Mouse (Mus musculus): ENCODE measurements at regions not wholly inside any gene's neighbourhood (a gene's known extent, or its start where the extent isn't known, plus 50 kb on each side); places are given as distances from the start of the nearest gene placed in this dataset.
A peak's percentile ranks its signal among the peaks of the same experiment; 100 is the strongest.

- no peak overlapping the region for H3K9ac ChIP-seq (replicated peaks)
- no peak overlapping the region for H3K4me2 ChIP-seq (replicated peaks)
- ATAC-seq: no peak
- no peaks in the 10 kb centered on the region for H3K27me3 ChIP-seq
- 73% methylated on average over 5 of the region's 5 CpGs for WGBS
- H3K36me3 ChIP-seq: no peaks in the 10 kb centered on the region
- no peak overlapping the region for H3K27ac ChIP-seq
- no peaks in the 10 kb centered on the region for H3K4me1 ChIP-seq (replicated peaks)
- no peaks in the 10 kb centered on the region for H3K9me3 ChIP-seq
- H3K4me3 ChIP-seq (replicated peaks): no peak overlapping the region
These were observed 136.0 kb downstream of the Ets2 start for GRCm38 (mm10) chr16:95837723-95838477.

- Histone ChIP-seq H3K4me2 (replicated peaks) (no peak overlapping the region), H3K27ac (no peak overlapping the region), H3K27me3 (no peaks in the 10 kb centered on the region), H3K9me3 (no peaks in the 10 kb centered on the region), H3K4me1 (replicated peaks) (peaks cover 13% of the 10 kb centered on the region), H3K9ac (replicated peaks) (no peak overlapping the region), H3K36me3 (no peaks in the 10 kb centered on the region), H3K4me3 (replicated peaks) (no peak overlapping the region)
- 97% methylated on average over 1 of the region's 1 CpGs for WGBS
- no peak for ATAC-seq
These were observed 134.1 kb downstream of the Ets2 start for GRCm38 (mm10) chr16:95835941-95836340.

- H3K27me3 ChIP-seq: no peaks in the 10 kb centered on the region
- no peak overlapping the region for H3K4me2 ChIP-seq (replicated peaks)
- 69% methylated on average over 11 of the region's 11 CpGs for WGBS
- ATAC-seq: no peak
- H3K27ac ChIP-seq: no peak overlapping the region
- no peak overlapping the region for H3K4me3 ChIP-seq (replicated peaks)
- H3K9me3 ChIP-seq: no peaks in the 10 kb centered on the region
- H3K4me1 ChIP-seq (replicated peaks): peaks cover 13% of the 10 kb centered on the region
- no peak overlapping the region for H3K9ac ChIP-seq (replicated peaks)
- no peaks in the 10 kb centered on the region for H3K36me3 ChIP-seq
These were observed 132.8 kb downstream of the Ets2 start for GRCm38 (mm10) chr16:95834556-95835288.

DNA sequence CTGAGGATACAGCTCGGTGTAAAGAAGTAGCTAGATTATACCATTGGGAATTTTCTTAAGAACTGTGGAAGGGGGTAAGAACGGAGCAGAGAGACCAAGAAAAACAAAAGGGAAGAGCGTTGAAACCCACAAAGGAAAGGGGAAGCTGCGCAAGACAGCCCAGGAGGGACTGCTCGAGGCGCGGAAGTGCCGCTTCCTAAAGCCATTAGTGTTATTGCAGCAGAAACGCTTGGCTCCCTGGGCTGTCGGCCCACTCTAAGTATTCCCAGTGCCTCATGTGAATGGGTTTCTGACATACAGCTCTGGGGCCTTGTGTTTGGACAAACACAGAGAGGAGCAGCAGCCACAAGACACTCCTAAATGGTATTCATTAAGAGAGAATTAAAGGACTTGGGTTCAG, 131.6 kb downstream of the Ets2 start:
- Histone ChIP-seq H3K9me3 (no peaks in the 10 kb centered on the region), H3K27ac (no peak overlapping the region), H3K9ac (replicated peaks) (no peak overlapping the region), H3K4me1 (replicated peaks) (peaks cover 13% of the 10 kb centered on the region), H3K27me3 (no peaks in the 10 kb centered on the region), H3K36me3 (no peaks in the 10 kb centered on the region), H3K4me3 (replicated peaks) (no peak overlapping the region), H3K4me2 (replicated peaks) (no peak overlapping the region)
- 81% methylated on average over 10 of the region's 10 CpGs for WGBS
- no peak for ATAC-seq

DNA sequence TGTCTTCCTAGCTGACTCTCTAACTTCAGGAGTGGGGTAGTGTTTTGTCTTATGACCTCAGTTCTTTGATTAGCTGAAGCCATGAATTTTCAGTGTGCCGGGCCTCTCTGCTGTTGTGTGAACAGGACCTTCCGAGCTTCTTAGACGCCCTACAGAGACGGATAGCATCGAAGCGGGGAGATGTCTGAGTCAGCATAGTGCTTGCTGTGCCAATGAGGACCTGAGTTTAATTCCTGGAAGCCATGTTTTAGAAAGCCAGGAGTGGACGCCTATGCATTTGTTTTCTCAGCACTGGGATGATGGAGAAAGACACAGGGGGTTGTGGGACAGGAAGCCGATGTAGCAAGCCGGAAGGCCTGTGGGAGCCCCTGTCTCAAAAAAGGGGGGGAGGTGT, 130.5 kb downstream of the Ets2 start:
- Histone ChIP-seq H3K27me3 (no peaks in the 10 kb centered on the region), H3K4me3 (replicated peaks) (no peak overlapping the region), H3K4me1 (replicated peaks) (peaks cover 13% of the 10 kb centered on the region), H3K9ac (replicated peaks) (no peak overlapping the region), H3K27ac (peak overlapping the region; percentile 52; the same call in 1 of the 2 replicates), H3K36me3 (no peaks in the 10 kb centered on the region), H3K4me2 (replicated peaks) (no peak overlapping the region), H3K9me3 (no peaks in the 10 kb centered on the region)
- ATAC-seq: peak; percentile 32; the same call in 1 of the 2 replicates
- 65% methylated on average over 9 of the region's 9 CpGs for WGBS

GRCm38 (mm10) chr16:95831566-95832345, 129.9 kb downstream of the Ets2 start:
- Histone ChIP-seq H3K9me3 (no peaks in the 10 kb centered on the region), H3K36me3 (no peaks in the 10 kb centered on the region), H3K27me3 (no peaks in the 10 kb centered on the region), H3K4me2 (replicated peaks) (no peak overlapping the region), H3K27ac (peak overlapping the region; percentile 52), H3K4me3 (replicated peaks) (no peak overlapping the region), H3K9ac (replicated peaks) (no peak overlapping the region), H3K4me1 (replicated peaks) (peaks cover 13% of the 10 kb centered on the region)
- 50% methylated on average over 11 of the region's 11 CpGs for whole genome bisulfite sequencing
- ATAC-seq: peak; percentile 76

GRCm38 (mm10) chr16:95827402-95827737, 125.5 kb downstream of the Ets2 start:
- Histone ChIP-seq H3K4me2 (replicated peaks) (no peak overlapping the region), H3K27ac (no peak overlapping the region), H3K36me3 (no peaks in the 10 kb centered on the region), H3K4me3 (replicated peaks) (no peak overlapping the region), H3K27me3 (no peaks in the 10 kb centered on the region), H3K9me3 (no peaks in the 10 kb centered on the region), H3K9ac (replicated peaks) (no peak overlapping the region), H3K4me1 (replicated peaks) (peaks cover 23% of the 10 kb centered on the region)
- 85% methylated on average over 6 of the region's 6 CpGs for WGBS
- no peak for ATAC-seq

DNA sequence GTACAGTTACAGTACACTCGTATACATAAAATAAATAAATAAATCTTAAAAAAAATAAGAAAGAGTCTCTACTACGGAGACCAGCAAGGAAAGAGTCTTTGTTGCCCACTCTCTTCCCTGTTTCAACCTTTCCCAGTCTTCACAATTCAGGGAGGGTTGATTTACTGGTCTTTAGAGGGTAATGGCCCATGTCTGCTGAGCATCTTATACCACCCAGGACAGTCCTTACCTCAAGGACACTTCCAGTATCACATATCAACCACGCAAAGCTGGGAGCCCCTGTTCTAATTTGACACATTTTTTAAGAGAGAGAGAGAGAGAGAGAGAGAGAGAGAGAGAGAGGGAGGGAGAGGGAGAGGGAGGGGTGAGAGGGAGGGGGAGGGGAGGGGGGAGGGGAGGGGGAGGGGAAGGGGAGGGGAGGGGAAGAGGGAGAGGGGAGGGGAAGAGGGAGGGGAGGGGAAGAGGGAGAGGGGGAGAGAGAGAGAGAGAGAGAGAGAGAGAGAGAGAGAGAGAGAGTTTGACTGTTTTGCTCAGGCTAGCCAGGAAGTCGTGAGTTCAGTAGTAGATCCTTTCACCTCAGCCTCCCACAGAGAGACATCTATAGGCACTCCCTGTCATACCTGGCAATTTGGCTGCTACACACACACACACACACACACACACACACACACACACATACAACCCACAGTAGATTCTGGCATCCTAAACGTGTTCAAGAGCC, 125.0 kb downstream of the Ets2 start:
- no peak overlapping the region for H3K27ac ChIP-seq
- 79% methylated on average over 5 of the region's 5 CpGs for WGBS

DNA sequence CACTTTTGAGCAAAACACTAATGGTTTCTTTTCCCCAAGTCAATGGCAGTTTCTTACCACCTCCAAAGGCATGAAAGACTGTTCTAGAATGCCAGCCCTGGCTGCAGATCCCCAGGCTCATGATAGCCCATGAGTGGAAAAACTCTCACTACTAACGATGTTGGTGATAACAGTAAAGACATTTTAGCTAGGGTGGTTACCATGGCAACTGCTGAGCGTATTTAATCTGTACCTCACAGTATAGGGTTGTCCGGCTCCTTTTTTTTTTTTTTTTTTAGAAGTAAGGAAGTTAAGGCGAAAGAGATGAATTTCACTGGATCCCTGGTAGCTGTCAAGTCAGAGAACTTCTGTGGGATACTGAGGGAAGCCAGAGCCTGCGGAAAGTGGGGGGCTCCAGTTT, 123.8 kb downstream of the Ets2 start:
- 55% methylated on average over 5 of the region's 5 CpGs for WGBS
- Histone ChIP-seq H3K9me3 (no peaks in the 10 kb centered on the region), H3K27me3 (no peaks in the 10 kb centered on the region), H3K4me3 (replicated peaks) (no peak overlapping the region), H3K4me2 (replicated peaks) (no peak overlapping the region), H3K27ac (no peak overlapping the region), H3K4me1 (replicated peaks) (peaks cover 11% of the 10 kb centered on the region), H3K9ac (replicated peaks) (no peak overlapping the region), H3K36me3 (no peaks in the 10 kb centered on the region)
- no peak for ATAC-seq

More for the DNA sequence above, 125.0 kb downstream of the Ets2 start:
- H3K27me3 ChIP-seq: no peaks in the 10 kb centered on the region
- no peak overlapping the region for H3K4me3 ChIP-seq (replicated peaks)
- no peaks in the 10 kb centered on the region for H3K36me3 ChIP-seq
- peaks cover 18% of the 10 kb centered on the region for H3K4me1 ChIP-seq (replicated peaks)
- H3K9ac ChIP-seq (replicated peaks): no peak overlapping the region
- no peak overlapping the region for H3K4me2 ChIP-seq (replicated peaks)
- no peaks in the 10 kb centered on the region for H3K9me3 ChIP-seq
- no peak for ATAC-seq

- 43% methylated on average over 7 of the region's 7 CpGs for WGBS
- Histone ChIP-seq H3K4me2 (replicated peaks) (no peak overlapping the region), H3K27ac (no peak overlapping the region), H3K9me3 (no peaks in the 10 kb centered on the region), H3K9ac (replicated peaks) (no peak overlapping the region), H3K36me3 (no peaks in the 10 kb centered on the region), H3K27me3 (no peaks in the 10 kb centered on the region), H3K4me3 (replicated peaks) (no peak overlapping the region), H3K4me1 (replicated peaks) (peaks cover 11% of the 10 kb centered on the region)
- peak; percentile 45 for ATAC-seq
These were observed 123.1 kb downstream of the Ets2 start for GRCm38 (mm10) chr16:95824720-95825534.

GRCm38 (mm10) chr16:95823803-95824202, 121.9 kb downstream of the Ets2 start:
- H3K9ac ChIP-seq (replicated peaks): no peak overlapping the region
- 79% methylated on average over 6 of the region's 6 CpGs for WGBS
- no peaks in the 10 kb centered on the region for H3K36me3 ChIP-seq
- H3K4me2 ChIP-seq (replicated peaks): no peak overlapping the region
- no peak overlapping the region for H3K27ac ChIP-seq
- H3K4me1 ChIP-seq (replicated peaks): peaks cover 11% of the 10 kb centered on the region
- H3K4me3 ChIP-seq (replicated peaks): no peak overlapping the region
- ATAC-seq: no peak
- H3K27me3 ChIP-seq: no peaks in the 10 kb centered on the region
- H3K9me3 ChIP-seq: no peaks in the 10 kb centered on the region

Measured in midbrain, embryonic 13.5 days (tissue).